Mouse (Mus musculus) lung, adult 2 months (tissue): ENCODE measurements around the gene Gm17535. TPM values are rescaled to one million over a fixed set of nuclear protein-coding genes. Genes with fewer than 3 reads are reported as not detected.

ENCODE experiments used
- polyA plus RNA-seq: library from polyadenylated mRNA; depleted of rRNA; stranded (reverse); fragments of >200 nt; gene quantifications from 2 replicates; pipeline ENCODE4 v1.2.3, GENCODE M21; 2012; rRNA removed

Gm17535 gene
- polyA plus RNA-seq, 1 experiment: not detected

Other genes starting within 250 kb of the Gm17535 start
- not detected in 2 replicates for gene Gm10722, start 33.7 kb upstream of the Gm17535 start, polyA plus RNA-seq
- gene Gm11168, start 31.3 kb upstream of the Gm17535 start, polyA plus RNA-seq: not detected in 2 replicates
- gene Gm10721, start 21.5 kb upstream of the Gm17535 start, polyA plus RNA-seq: not detected in 2 replicates
- gene Gm10720, start 18.9 kb upstream of the Gm17535 start, polyA plus RNA-seq: not detected in 2 replicates
- gene Gm10719, start 17.2 kb upstream of the Gm17535 start, polyA plus RNA-seq: not detected in 2 replicates
- gene Gm10718, start 11.1 kb upstream of the Gm17535 start, polyA plus RNA-seq: not detected in 2 replicates
- gene Gm10717, start 9.2 kb upstream of the Gm17535 start, polyA plus RNA-seq: not detected in 2 replicates
- not detected in 2 replicates for gene Gm10715, start 2.3 kb downstream of the Gm17535 start, polyA plus RNA-seq